Mouse (Mus musculus) ES-CJ7 (cell line): ENCODE measurements around the gene Nup214.
"Not testable (repeated sequence)": the region's sequence is repeated elsewhere in the genome, so short reads cannot be mapped to it uniquely, and the experiment has no call there.

Source experiments
- DNase-seq: peaks from one replicate; pipeline ENCODE4 v3.0.0; 2011; ENCODE audit warnings: low read depth, low spot score

Gene Nup214

GRCm38 (mm10) chr2:31963491-31963890 lies 10.7 kb upstream of the Nup214 start:
- DNase-seq, result no peak

- DNase-seq, result no peak
These were observed 10.0 kb upstream of the Nup214 start for GRCm38 (mm10) chr2:31964191-31964590.

GRCm38 (mm10) chr2:31965110-31965509 lies 9.1 kb upstream of the Nup214 start:
- DNase-seq, result peak; percentile 58

GRCm38 (mm10) chr2:31966801-31967200 lies 7.4 kb upstream of the Nup214 start:
- DNase-seq, result no peak

- no peak for DNase-seq
These were observed 1.6 kb upstream of the Nup214 start for GRCm38 (mm10) chr2:31972589-31972988.

GRCm38 (mm10) chr2:31974809-31975371 lies 654 bp downstream of the Nup214 start:
- peak; percentile 21 for DNase-seq

GRCm38 (mm10) chr2:31987774-31988173 lies 13.5 kb downstream of the Nup214 start:
- DNase-seq, result no peak

- DNase-seq, result no peak
These were observed 16.7 kb downstream of the Nup214 start for GRCm38 (mm10) chr2:31990961-31991360.

- DNase-seq, result no peak
These were observed 20.7 kb downstream of the Nup214 start for GRCm38 (mm10) chr2:31994896-31995295.

GRCm38 (mm10) chr2:31996060-31996459 lies 21.8 kb downstream of the Nup214 start:
- no peak for DNase-seq

GRCm38 (mm10) chr2:31997539-31997938 lies 23.3 kb downstream of the Nup214 start:
- no peak for DNase-seq

GRCm38 (mm10) chr2:31998443-31998842 lies 24.2 kb downstream of the Nup214 start:
- DNase-seq, result peak; percentile 19

GRCm38 (mm10) chr2:32008311-32008710 lies 34.1 kb downstream of the Nup214 start:
- DNase-seq, result no peak

- DNase-seq, result no peak
These were observed 34.5 kb downstream of the Nup214 start for GRCm38 (mm10) chr2:32008716-32009115.

GRCm38 (mm10) chr2:32019704-32020103 lies 45.5 kb downstream of the Nup214 start:
- no peak for DNase-seq

- DNase-seq, result no peak
These were observed 46.0 kb downstream of the Nup214 start for GRCm38 (mm10) chr2:32020229-32020628.

GRCm38 (mm10) chr2:32024372-32024771 lies 50.1 kb downstream of the Nup214 start:
- no peak for DNase-seq

GRCm38 (mm10) chr2:32029636-32030035 lies 55.4 kb downstream of the Nup214 start:
- DNase-seq, result no peak

- no peak for DNase-seq
These were observed 59.2 kb downstream of the Nup214 start for GRCm38 (mm10) chr2:32033436-32033835.

GRCm38 (mm10) chr2:32034206-32034605 lies 60.0 kb downstream of the Nup214 start:
- DNase-seq, result no peak

GRCm38 (mm10) chr2:32037279-32037858 lies 63.1 kb downstream of the Nup214 start:
- DNase-seq, result no peak

GRCm38 (mm10) chr2:32038661-32039081 lies 64.4 kb downstream of the Nup214 start:
- DNase-seq, result no peak

- DNase-seq, result not testable (repeated sequence)
These were observed 66.4 kb downstream of the Nup214 start for GRCm38 (mm10) chr2:32040646-32041045.

- DNase-seq, result no peak
These were observed 66.9 kb downstream of the Nup214 start for GRCm38 (mm10) chr2:32041087-32041486.
